Mouse (Mus musculus): Measurements from ENCODE around the gene Dhrs9. TPM values are rescaled to one million over a fixed set of nuclear protein-coding genes. Genes with fewer than 3 reads are reported as not detected.
"Not testable (repeated sequence)": the region's sequence is repeated elsewhere in the genome, so short reads cannot be mapped to it uniquely, and the experiment has no call there.

Gene Dhrs9
- polyA plus RNA-seq (2015; fragmentation: Nextera tagmentation; extraction: Ambion mirVana): not detected in 2 replicates

GRCm38 (mm10) chr2:69380281-69380680 is at the start of gene Dhrs9:
TSS of gene Dhrs9 (plus strand) at chr2:69380445.
- no peaks in the 10 kb centered on the region for H3K27me3 ChIP-seq
- H3K9me3 ChIP-seq: no peaks in the 10 kb centered on the region
- 85% methylated on average over 13 of the region's 13 CpGs for WGBS
- no peak within 1 kb of the TSS for H3K4me2 ChIP-seq
- H3K4me1 ChIP-seq (replicated peaks): no peaks in the 10 kb centered on the region
- H3K4me3 ChIP-seq: no peak within 1 kb of the TSS
- no peak within 1 kb of the TSS for H3K9ac ChIP-seq
- no peak for ATAC-seq (ENCODE audit: low FRiP score, low read depth)
- no peak within 1 kb of the TSS for H3K27ac ChIP-seq (replicated peaks)
- no peaks in the 10 kb centered on the region for H3K36me3 ChIP-seq

- H3K4me2 ChIP-seq; H3K27me3 ChIP-seq; H3K4me1 ChIP-seq (replicated peaks); H3K36me3 ChIP-seq; H3K9ac ChIP-seq; H3K9me3 ChIP-seq; H3K27ac ChIP-seq (replicated peaks); ATAC-seq (ENCODE audit: low FRiP score, low read depth); H3K4me3 ChIP-seq: not testable (repeated sequence)
- 97% methylated on average over 6 of the region's 6 CpGs for WGBS
Measured at GRCm38 (mm10) chr2:69331523-69331922, 48.7 kb upstream of the Dhrs9 start.

- Histone ChIP-seq H3K36me3 (no peaks in the 10 kb centered on the region), H3K27ac (replicated peaks) (no peak overlapping the region), H3K9ac (no peak overlapping the region), H3K4me1 (replicated peaks) (no peaks in the 10 kb centered on the region), H3K4me3 (no peak overlapping the region), H3K4me2 (no peak overlapping the region), H3K9me3 (no peaks in the 10 kb centered on the region), H3K27me3 (no peaks in the 10 kb centered on the region)
- ATAC-seq (ENCODE audit: low FRiP score, low read depth): no peak
- WGBS: 92% methylated on average over 6 of the region's 6 CpGs
Measured at GRCm38 (mm10) chr2:69341506-69341905, 38.7 kb upstream of the Dhrs9 start.

- no peaks in the 10 kb centered on the region for H3K27me3 ChIP-seq
- no peak within 1 kb of the TSS for H3K9ac ChIP-seq
- ATAC-seq (ENCODE audit: low FRiP score, low read depth): no peak
- H3K27ac ChIP-seq (replicated peaks): no peak within 1 kb of the TSS
- no peak within 1 kb of the TSS for H3K4me3 ChIP-seq
- no peaks in the 10 kb centered on the region for H3K9me3 ChIP-seq
- H3K36me3 ChIP-seq: no peaks in the 10 kb centered on the region
- WGBS: 90% methylated on average over 9 of the region's 9 CpGs
- H3K4me1 ChIP-seq (replicated peaks): no peaks in the 10 kb centered on the region
- no peak within 1 kb of the TSS for H3K4me2 ChIP-seq
Measured at GRCm38 (mm10) chr2:69342496-69343221, 37.6 kb upstream of the Dhrs9 start, which contains the start of gene Abcb11. TSS of gene Abcb11 (minus strand) at chr2:69342616.

- H3K4me3 ChIP-seq; H3K27me3 ChIP-seq; H3K36me3 ChIP-seq; H3K9me3 ChIP-seq; H3K4me2 ChIP-seq; H3K9ac ChIP-seq; H3K4me1 ChIP-seq (replicated peaks); H3K27ac ChIP-seq (replicated peaks): not testable (repeated sequence)
- peak; percentile 100 for ATAC-seq (ENCODE audit: low FRiP score, low read depth)
Measured at GRCm38 (mm10) chr2:69355402-69355801, 24.8 kb upstream of the Dhrs9 start.

GRCm38 (mm10) chr2:69364831-69365230 is 15.4 kb upstream of the Dhrs9 start:
- no peak overlapping the region for H3K4me3 ChIP-seq
- WGBS: 89% methylated on average over 2 of the region's 2 CpGs
- no peak for ATAC-seq (ENCODE audit: low FRiP score, low read depth)
- H3K9ac ChIP-seq: no peak overlapping the region
- no peak overlapping the region for H3K4me2 ChIP-seq
- no peak overlapping the region for H3K27ac ChIP-seq (replicated peaks)
- no peaks in the 10 kb centered on the region for H3K27me3 ChIP-seq
- H3K36me3 ChIP-seq: no peaks in the 10 kb centered on the region
- H3K4me1 ChIP-seq (replicated peaks): no peaks in the 10 kb centered on the region
- no peaks in the 10 kb centered on the region for H3K9me3 ChIP-seq

- Histone ChIP-seq H3K27me3 (no peaks in the 10 kb centered on the region), H3K4me2 (no peak overlapping the region), H3K36me3 (no peaks in the 10 kb centered on the region), H3K9ac (no peak overlapping the region), H3K4me3 (no peak overlapping the region), H3K27ac (replicated peaks) (no peak overlapping the region), H3K9me3 (no peaks in the 10 kb centered on the region), H3K4me1 (replicated peaks) (no peaks in the 10 kb centered on the region)
- WGBS: 100% methylated on average over 1 of the region's 1 CpGs
- no peak for ATAC-seq (ENCODE audit: low FRiP score, low read depth)
Measured at GRCm38 (mm10) chr2:69365275-69365674, 15.0 kb upstream of the Dhrs9 start.

- Histone ChIP-seq H3K4me1 (replicated peaks) (no peaks in the 10 kb centered on the region), H3K4me3 (no peak overlapping the region), H3K4me2 (no peak overlapping the region), H3K9me3 (no peaks in the 10 kb centered on the region), H3K9ac (no peak overlapping the region), H3K27ac (replicated peaks) (no peak overlapping the region), H3K27me3 (no peaks in the 10 kb centered on the region), H3K36me3 (no peaks in the 10 kb centered on the region)
- no peak for ATAC-seq (ENCODE audit: low FRiP score, low read depth)
- 93% methylated on average over 2 of the region's 2 CpGs for WGBS
Measured at GRCm38 (mm10) chr2:69376780-69377179, 3.5 kb upstream of the Dhrs9 start.

GRCm38 (mm10) chr2:69379801-69380200 is 444 bp upstream of the Dhrs9 start:
- Histone ChIP-seq H3K9me3 (no peaks in the 10 kb centered on the region), H3K4me3 (no peak overlapping the region), H3K27me3 (no peaks in the 10 kb centered on the region), H3K27ac (replicated peaks) (no peak overlapping the region), H3K4me2 (no peak overlapping the region), H3K36me3 (no peaks in the 10 kb centered on the region), H3K9ac (no peak overlapping the region), H3K4me1 (replicated peaks) (no peaks in the 10 kb centered on the region)
- ATAC-seq (ENCODE audit: low FRiP score, low read depth): no peak
- WGBS: 63% methylated on average over 1 of the region's 1 CpGs

- Histone ChIP-seq H3K27ac (replicated peaks) (no peak overlapping the region), H3K9ac (no peak overlapping the region), H3K9me3 (no peaks in the 10 kb centered on the region), H3K27me3 (no peaks in the 10 kb centered on the region), H3K4me1 (replicated peaks) (no peaks in the 10 kb centered on the region), H3K36me3 (no peaks in the 10 kb centered on the region), H3K4me2 (no peak overlapping the region), H3K4me3 (no peak overlapping the region)
- ATAC-seq (ENCODE audit: low FRiP score, low read depth): no peak
- 44% methylated on average over 8 of the region's 8 CpGs for WGBS
Measured at GRCm38 (mm10) chr2:69381740-69382139, 1.5 kb downstream of the Dhrs9 start.

GRCm38 (mm10) chr2:69382838-69383237 is 2.6 kb downstream of the Dhrs9 start:
- H3K4me1 ChIP-seq (replicated peaks): no peaks in the 10 kb centered on the region
- 86% methylated on average over 5 of the region's 5 CpGs for WGBS
- no peaks in the 10 kb centered on the region for H3K36me3 ChIP-seq
- H3K9ac ChIP-seq: no peak overlapping the region
- no peak overlapping the region for H3K27ac ChIP-seq (replicated peaks)
- H3K4me3 ChIP-seq: no peak overlapping the region
- H3K27me3 ChIP-seq: no peaks in the 10 kb centered on the region
- H3K9me3 ChIP-seq: no peaks in the 10 kb centered on the region
- H3K4me2 ChIP-seq: no peak overlapping the region
- ATAC-seq (ENCODE audit: low FRiP score, low read depth): no peak

GRCm38 (mm10) chr2:69386118-69386871 is 6.0 kb downstream of the Dhrs9 start:
- Histone ChIP-seq H3K4me2 (no peak overlapping the region), H3K9ac (no peak overlapping the region), H3K4me1 (replicated peaks) (no peaks in the 10 kb centered on the region), H3K9me3 (no peaks in the 10 kb centered on the region), H3K36me3 (no peaks in the 10 kb centered on the region), H3K27ac (replicated peaks) (no peak overlapping the region), H3K27me3 (no peaks in the 10 kb centered on the region), H3K4me3 (no peak overlapping the region)
- ATAC-seq (ENCODE audit: low FRiP score, low read depth): no peak
- WGBS: 90% methylated on average over 3 of the region's 3 CpGs
